Mouse (Mus musculus): ENCODE data around the gene Egfl7. TPM values are rescaled to one million over a fixed set of nuclear protein-coding genes. Genes with fewer than 3 reads are reported as not detected.

Egfl7 gene
- polyA plus RNA-seq, 1 experiment from 2014 or later: 54.3 TPM

- 87% methylated on average over 7 of the region's 7 CpGs for WGBS
- DNase-seq (ENCODE audit: low spot score) (no peak), ATAC-seq (replicated peaks; ENCODE audit: insufficient number of reproducible peaks, low FRiP score, low TSS enrichment, low read depth) (no peak)
- no peaks in the 10 kb centered on the region for H3K4me1 ChIP-seq (ENCODE audit: control insufficient read depth, insufficient read depth, low read length)
- no peak overlapping the region for H3K4me3 ChIP-seq (ENCODE audit: low read depth, low read length)
- H3K9me3 ChIP-seq (replicated peaks; ENCODE audit: control insufficient read depth, low read length): no peaks in the 10 kb centered on the region
- no peaks in the 10 kb centered on the region for H3K27me3 ChIP-seq (ENCODE audit: control insufficient read depth, insufficient read depth, low read length)
- no peak overlapping the region for H3K4me2 ChIP-seq (ENCODE audit: low read depth, low read length)
- H3K9ac ChIP-seq (replicated peaks; ENCODE audit: low read length): no peak overlapping the region
- H3K27ac ChIP-seq (replicated peaks; ENCODE audit: low read depth, low read length): no peak overlapping the region
- H3K36me3 ChIP-seq (replicated peaks; ENCODE audit: control insufficient read depth, insufficient read depth, low read depth, low read length): no peaks in the 10 kb centered on the region
These were observed 14.7 kb downstream of the Egfl7 start for GRCm38 (mm10) chr2:26594461-26594933.

GRCm38 (mm10) chr2:26594934-26595724, 15.3 kb downstream of the Egfl7 start:
- H3K4me3 ChIP-seq (ENCODE audit: low read depth, low read length): no peak overlapping the region
- ATAC-seq (replicated peaks; ENCODE audit: insufficient number of reproducible peaks, low FRiP score, low TSS enrichment, low read depth): no peak
- WGBS: 85% methylated on average over 6 of the region's 6 CpGs

GRCm38 (mm10) chr2:26595725-26596435, 16.1 kb downstream of the Egfl7 start:
- Histone ChIP-seq H3K4me1 (ENCODE audit: control insufficient read depth, insufficient read depth, low read length) (no peaks in the 10 kb centered on the region), H3K27me3 (ENCODE audit: control insufficient read depth, insufficient read depth, low read length) (no peaks in the 10 kb centered on the region), H3K36me3 (replicated peaks; ENCODE audit: control insufficient read depth, insufficient read depth, low read depth, low read length) (no peaks in the 10 kb centered on the region), H3K9ac (replicated peaks; ENCODE audit: low read length) (no peak overlapping the region), H3K9me3 (replicated peaks; ENCODE audit: control insufficient read depth, low read length) (no peaks in the 10 kb centered on the region), H3K27ac (replicated peaks; ENCODE audit: low read depth, low read length) (no peak overlapping the region), H3K4me2 (ENCODE audit: low read depth, low read length) (no peak overlapping the region), H3K4me3 (ENCODE audit: low read depth, low read length) (no peak overlapping the region)
- DNase-seq (ENCODE audit: low spot score) (no peak), ATAC-seq (replicated peaks; ENCODE audit: insufficient number of reproducible peaks, low FRiP score, low TSS enrichment, low read depth) (no peak)
- WGBS: 87% methylated on average over 11 of the region's 11 CpGs

More at GRCm38 (mm10) chr2:26594934-26595724, 15.3 kb downstream of the Egfl7 start:
- H3K36me3 ChIP-seq (replicated peaks; ENCODE audit: control insufficient read depth, insufficient read depth, low read depth, low read length): no peaks in the 10 kb centered on the region
- no peak overlapping the region for H3K9ac ChIP-seq (replicated peaks; ENCODE audit: low read length)
- no peaks in the 10 kb centered on the region for H3K9me3 ChIP-seq (replicated peaks; ENCODE audit: control insufficient read depth, low read length)
- no peak for DNase-seq (ENCODE audit: low spot score)
- H3K27me3 ChIP-seq (ENCODE audit: control insufficient read depth, insufficient read depth, low read length): no peaks in the 10 kb centered on the region
- H3K27ac ChIP-seq (replicated peaks; ENCODE audit: low read depth, low read length): no peak overlapping the region
- H3K4me1 ChIP-seq (ENCODE audit: control insufficient read depth, insufficient read depth, low read length): no peaks in the 10 kb centered on the region
- H3K4me2 ChIP-seq (ENCODE audit: low read depth, low read length): no peak overlapping the region

GRCm38 (mm10) chr2:26596898-26597297, 17.1 kb downstream of the Egfl7 start:
- WGBS: 96% methylated on average over 3 of the region's 3 CpGs

GRCm38 (mm10) chr2:26597810-26598209, 18.0 kb downstream of the Egfl7 start:
- WGBS: 88% methylated on average over 2 of the region's 2 CpGs
- Histone ChIP-seq H3K4me1 (ENCODE audit: control insufficient read depth, insufficient read depth, low read length) (no peaks in the 10 kb centered on the region), H3K9me3 (replicated peaks; ENCODE audit: control insufficient read depth, low read length) (no peaks in the 10 kb centered on the region), H3K9ac (replicated peaks; ENCODE audit: low read length) (no peak overlapping the region), H3K4me2 (ENCODE audit: low read depth, low read length) (no peak overlapping the region), H3K36me3 (replicated peaks; ENCODE audit: control insufficient read depth, insufficient read depth, low read depth, low read length) (no peaks in the 10 kb centered on the region), H3K27me3 (ENCODE audit: control insufficient read depth, insufficient read depth, low read length) (no peaks in the 10 kb centered on the region), H3K27ac (replicated peaks; ENCODE audit: low read depth, low read length) (no peak overlapping the region), H3K4me3 (ENCODE audit: low read depth, low read length) (no peak overlapping the region)
- DNase-seq (ENCODE audit: low spot score): no peak
- no peak for ATAC-seq (replicated peaks; ENCODE audit: insufficient number of reproducible peaks, low FRiP score, low TSS enrichment, low read depth)

More at GRCm38 (mm10) chr2:26596898-26597297, 17.1 kb downstream of the Egfl7 start:
- no peak overlapping the region for H3K4me2 ChIP-seq (ENCODE audit: low read depth, low read length)
- H3K9me3 ChIP-seq (replicated peaks; ENCODE audit: control insufficient read depth, low read length): no peaks in the 10 kb centered on the region
- no peaks in the 10 kb centered on the region for H3K4me1 ChIP-seq (ENCODE audit: control insufficient read depth, insufficient read depth, low read length)
- ATAC-seq (replicated peaks; ENCODE audit: insufficient number of reproducible peaks, low FRiP score, low TSS enrichment, low read depth) (no peak), DNase-seq (ENCODE audit: low spot score) (no peak)
- no peak overlapping the region for H3K4me3 ChIP-seq (ENCODE audit: low read depth, low read length)
- H3K27me3 ChIP-seq (ENCODE audit: control insufficient read depth, insufficient read depth, low read length): no peaks in the 10 kb centered on the region
- no peak overlapping the region for H3K27ac ChIP-seq (replicated peaks; ENCODE audit: low read depth, low read length)
- H3K36me3 ChIP-seq (replicated peaks; ENCODE audit: control insufficient read depth, insufficient read depth, low read depth, low read length): no peaks in the 10 kb centered on the region
- H3K9ac ChIP-seq (replicated peaks; ENCODE audit: low read length): no peak overlapping the region

GRCm38 (mm10) chr2:26598462-26598861, 18.6 kb downstream of the Egfl7 start:
- Histone ChIP-seq H3K36me3 (replicated peaks; ENCODE audit: control insufficient read depth, insufficient read depth, low read depth, low read length) (no peaks in the 10 kb centered on the region), H3K9me3 (replicated peaks; ENCODE audit: control insufficient read depth, low read length) (no peaks in the 10 kb centered on the region), H3K4me1 (ENCODE audit: control insufficient read depth, insufficient read depth, low read length) (no peaks in the 10 kb centered on the region), H3K27ac (replicated peaks; ENCODE audit: low read depth, low read length) (no peak overlapping the region), H3K4me3 (ENCODE audit: low read depth, low read length) (no peak overlapping the region), H3K27me3 (ENCODE audit: control insufficient read depth, insufficient read depth, low read length) (no peaks in the 10 kb centered on the region), H3K9ac (replicated peaks; ENCODE audit: low read length) (no peak overlapping the region), H3K4me2 (ENCODE audit: low read depth, low read length) (no peak overlapping the region)
- DNase-seq (ENCODE audit: low spot score) (no peak), ATAC-seq (replicated peaks; ENCODE audit: insufficient number of reproducible peaks, low FRiP score, low TSS enrichment, low read depth) (no peak)
- WGBS: 71% methylated on average over 3 of the region's 3 CpGs

GRCm38 (mm10) chr2:26599965-26600364, 20.2 kb downstream of the Egfl7 start:
- Histone ChIP-seq H3K4me1 (ENCODE audit: control insufficient read depth, insufficient read depth, low read length) (no peaks in the 10 kb centered on the region; the same call in 1 of the 2 replicates), H3K9ac (replicated peaks; ENCODE audit: low read length) (no peak overlapping the region), H3K36me3 (replicated peaks; ENCODE audit: control insufficient read depth, insufficient read depth, low read depth, low read length) (no peaks in the 10 kb centered on the region), H3K4me3 (ENCODE audit: low read depth, low read length) (no peak overlapping the region), H3K27me3 (ENCODE audit: control insufficient read depth, insufficient read depth, low read length) (no peaks in the 10 kb centered on the region; the same call in 1 of the 2 replicates), H3K4me2 (ENCODE audit: low read depth, low read length) (no peak overlapping the region), H3K27ac (replicated peaks; ENCODE audit: low read depth, low read length) (no peak overlapping the region), H3K9me3 (replicated peaks; ENCODE audit: control insufficient read depth, low read length) (no peaks in the 10 kb centered on the region)
- no peak for DNase-seq (ENCODE audit: low spot score)
- WGBS: 83% methylated on average over 4 of the region's 4 CpGs
- no peak for ATAC-seq (replicated peaks; ENCODE audit: insufficient number of reproducible peaks, low FRiP score, low TSS enrichment, low read depth)

- Histone ChIP-seq H3K4me1 (ENCODE audit: control insufficient read depth, insufficient read depth, low read length) (no peaks in the 10 kb centered on the region; the same call in 1 of the 2 replicates), H3K27me3 (ENCODE audit: control insufficient read depth, insufficient read depth, low read length) (no peaks in the 10 kb centered on the region; the same call in 1 of the 2 replicates), H3K9ac (replicated peaks; ENCODE audit: low read length) (no peak overlapping the region), H3K4me2 (ENCODE audit: low read depth, low read length) (no peak overlapping the region), H3K27ac (replicated peaks; ENCODE audit: low read depth, low read length) (no peak overlapping the region), H3K9me3 (replicated peaks; ENCODE audit: control insufficient read depth, low read length) (no peaks in the 10 kb centered on the region), H3K36me3 (replicated peaks; ENCODE audit: control insufficient read depth, insufficient read depth, low read depth, low read length) (no peaks in the 10 kb centered on the region), H3K4me3 (ENCODE audit: low read depth, low read length) (no peak overlapping the region)
- DNase-seq (ENCODE audit: low spot score) (no peak), ATAC-seq (replicated peaks; ENCODE audit: insufficient number of reproducible peaks, low FRiP score, low TSS enrichment, low read depth) (no peak)
- WGBS: 68% methylated on average over 2 of the region's 2 CpGs
These were observed 20.9 kb downstream of the Egfl7 start for GRCm38 (mm10) chr2:26600664-26601063.
